Mouse (Mus musculus): ENCODE data around the gene Aven.

DNA sequence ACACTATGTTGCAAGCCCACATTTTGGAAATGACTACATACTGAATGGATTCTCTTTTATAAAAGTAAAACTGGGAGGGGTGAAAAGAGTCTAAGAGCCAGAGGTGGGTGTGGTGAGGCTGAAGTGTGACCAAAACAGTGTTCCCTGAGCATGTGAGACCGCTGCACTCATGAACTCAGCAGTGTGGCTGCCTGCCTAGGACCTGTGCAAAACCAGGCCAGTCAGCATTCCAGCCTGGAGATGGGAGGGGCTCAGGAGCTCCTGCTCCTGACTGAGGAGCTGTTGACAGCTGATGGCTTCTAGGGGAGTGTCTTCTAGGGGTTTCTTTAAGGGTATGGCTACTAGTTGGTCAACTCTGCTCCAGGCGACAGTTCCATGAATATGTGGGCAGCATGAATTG is 7.9 kb upstream of the Aven start:
- TF ChIP-seq POLR2A (IDR thresholded peaks at IDR 0.05; ENCODE audit: insufficient read depth, low read depth, low read length) (no peak), CTCF (IDR thresholded peaks at IDR 0.05; ENCODE audit: insufficient read depth, low read depth, low read length) (no peak)

All from olfactory bulb, adult 2 months (tissue).